Mouse (Mus musculus) brain, embryonic 14.5 days (tissue): ENCODE measurements around the gene Ubap1. TPM values are rescaled to one million over a fixed set of nuclear protein-coding genes. Genes with fewer than 3 reads are reported as not detected.

Experiments used
- DNase-seq: peaks from one replicate; pipeline ENCODE4 v3.0.0-alpha.2; 2011; ENCODE audit warnings: low read depth
- CTCF ChIP-seq: fragments of 200-500 bp; IDR thresholded peaks from 2 replicates; pipeline ENCODE4 v1.5.1; 2012; ENCODE audit warnings: inconsistent platforms, mild to moderate bottlenecking, moderate library complexity, borderline replicate concordance; ENCODE audit not compliant: insufficient read depth, insufficient read length; ENCODE audit errors: extremely low read depth
- POLR2A ChIP-seq: fragments of 200-500 bp; IDR thresholded peaks from 2 replicates; pipeline ENCODE4 v1.6.1; 2012; ENCODE audit warnings: mild to moderate bottlenecking, inconsistent platforms, borderline replicate concordance; ENCODE audit not compliant: poor library complexity, insufficient read depth, insufficient read length, severe bottlenecking; ENCODE audit errors: extremely low read depth
- polyA plus RNA-seq: library from polyadenylated mRNA; depleted of rRNA; stranded (reverse); fragments of >200 nt; gene quantifications from 2 replicates; pipeline ENCODE4 v1.2.3, GENCODE M21; 2012; rRNA removed

The Ubap1 gene
- polyA plus RNA-seq, 1 experiment = 59.5 TPM

GRCm38 (mm10) chr4:41391015-41391414, 42.2 kb downstream of the Ubap1 start:
- no peak for DNase-seq
- TF ChIP-seq CTCF = no peak

GRCm38 (mm10) chr4:41394651-41395050, 45.9 kb downstream of the Ubap1 start:
- no peak for TF ChIP-seq CTCF
- TF ChIP-seq POLR2A = no peak
- no peak for DNase-seq

- DNase-seq = no peak
- TF ChIP-seq CTCF = no peak
- no peak for TF ChIP-seq POLR2A
Observed at GRCm38 (mm10) chr4:41398353-41398752, 49.6 kb downstream of the Ubap1 start.

- DNase-seq = no peak
- TF ChIP-seq POLR2A = no peak
- TF ChIP-seq CTCF = no peak
Observed at GRCm38 (mm10) chr4:41399904-41400303, 51.1 kb downstream of the Ubap1 start.

- no peak for DNase-seq
- TF ChIP-seq POLR2A (no peak), CTCF (no peak)
Observed at GRCm38 (mm10) chr4:41401167-41401566, 52.4 kb downstream of the Ubap1 start.

GRCm38 (mm10) chr4:41401573-41401972, 52.8 kb downstream of the Ubap1 start:
- DNase-seq = no peak
- TF ChIP-seq POLR2A (no peak), CTCF (no peak)

GRCm38 (mm10) chr4:41406597-41406996, 57.8 kb downstream of the Ubap1 start:
- no peak for DNase-seq

GRCm38 (mm10) chr4:41407353-41407752, 58.6 kb downstream of the Ubap1 start:
- no peak for DNase-seq

More at GRCm38 (mm10) chr4:41406597-41406996, 57.8 kb downstream of the Ubap1 start:
- no peak for TF ChIP-seq CTCF

GRCm38 (mm10) chr4:41409341-41409740, 60.5 kb downstream of the Ubap1 start:
- TF ChIP-seq POLR2A (no peak), CTCF (no peak)
- no peak for DNase-seq

More at GRCm38 (mm10) chr4:41407353-41407752, 58.6 kb downstream of the Ubap1 start:
- TF ChIP-seq POLR2A (no peak), CTCF (no peak)

- TF ChIP-seq POLR2A (no peak), CTCF (no peak)
- no peak for DNase-seq
Observed at GRCm38 (mm10) chr4:41416966-41417365, 68.2 kb downstream of the Ubap1 start.

GRCm38 (mm10) chr4:41438931-41439330, 90.1 kb downstream of the Ubap1 start:
- TF ChIP-seq CTCF = no peak
- TF ChIP-seq POLR2A = no peak
- DNase-seq = no peak

Other genes starting within 250 kb of the Ubap1 start
- 51.5 and 57.4 TPM in 2 replicates for gene Nol6, start 224.5 kb upstream of the Ubap1 start, polyA plus RNA-seq
- 139 and 175 TPM in 2 replicates for gene Ube2r2, start 213.3 kb upstream of the Ubap1 start, polyA plus RNA-seq
- gene Ubap2, start 73.9 kb upstream of the Ubap1 start, polyA plus RNA-seq = 45.6 and 65.9 TPM in 2 replicates
- gene Dcaf12, start 34.1 kb upstream of the Ubap1 start, polyA plus RNA-seq = 55.0 and 63.3 TPM in 2 replicates
- gene Kif24, start 115.9 kb downstream of the Ubap1 start, polyA plus RNA-seq = 4.2 TPM in 2 replicates
- 37.8 and 41.5 TPM in 2 replicates for gene Nudt2, start 116.2 kb downstream of the Ubap1 start, polyA plus RNA-seq
- gene AI464131, start 154.1 kb downstream of the Ubap1 start, polyA plus RNA-seq = 4.0 and 8.3 TPM in 2 replicates
- gene 1110017D15Rik, start 168.3 kb downstream of the Ubap1 start, polyA plus RNA-seq = 8.3 and 10.3 TPM in 2 replicates
- 78.6 and 97.8 TPM in 2 replicates for gene Fam219a, start 220.5 kb downstream of the Ubap1 start, polyA plus RNA-seq
- 2.3 and 2.8 TPM in 2 replicates for gene Dnaic1, start 220.8 kb downstream of the Ubap1 start, polyA plus RNA-seq